Mouse (Mus musculus) MEL (cell line): ENCODE measurements around the gene Fam49a. TPM values are rescaled to one million over a fixed set of nuclear protein-coding genes. Genes with fewer than 3 reads are reported as not detected.

Experiments used
- DNase-seq: peaks from one replicate; pipeline ENCODE4 v3.0.0; 2011; ENCODE audit warnings: low read depth, low spot score
- H3K27ac ChIP-seq: 2 replicates; pipeline ENCODE4 v1.5.1; 2012; ENCODE audit warnings: low read depth, mild to moderate bottlenecking, control low read depth, low read length, moderate library complexity; ENCODE audit not compliant: control insufficient read depth
- H3K27me3 ChIP-seq, 2 experiments: fragments of 150-350 bp in 1 of 2; sonication (generic) in 1 of 2; 2 replicates each; pipeline ENCODE4 v1.6.1; 2012; ENCODE audit warnings: low read length in 2 of 2, mild to moderate bottlenecking in 2 of 2, improper control_type of control experiment in 1 of 2, moderate library complexity in 1 of 2; ENCODE audit not compliant: insufficient read depth in 2 of 2, control insufficient read depth in 1 of 2
- H3K36me3 ChIP-seq, 2 experiments: 2 replicates each; pipeline ENCODE4 v1.6.1; 2012 to 2014; ENCODE audit warnings: low read length in 2 of 2, improper control_type of control experiment in 1 of 2, inconsistent platforms in 1 of 2, mild to moderate bottlenecking in 1 of 2; ENCODE audit not compliant: insufficient read depth in 2 of 2, control insufficient read depth in 1 of 2
- H3K4me1 ChIP-seq, 2 experiments: fragments of 150-350 bp in 1 of 2; sonication (generic) in 1 of 2; 2 replicates each; pipeline ENCODE4 v1.6.1; 2012; ENCODE audit warnings: low read length in 2 of 2, improper control_type of control experiment in 1 of 2, mild to moderate bottlenecking in 1 of 2; ENCODE audit not compliant: insufficient read depth in 2 of 2, control insufficient read depth in 1 of 2
- H3K4me3 ChIP-seq, 2 experiments: fragments of 150-350 bp in 1 of 2; sonication (generic) in 1 of 2; 2 replicates each; pipeline ENCODE4 v1.5.1; 2012; ENCODE audit warnings: low read depth in 2 of 2, low read length in 2 of 2, mild to moderate bottlenecking in 2 of 2, moderate library complexity in 2 of 2, control low read depth in 1 of 2, improper control_type of control experiment in 1 of 2; ENCODE audit not compliant: control insufficient read depth in 1 of 2, insufficient read depth in 1 of 2
- H3K79me2 ChIP-seq: 2 replicates; pipeline ENCODE4 v1.6.1; 2012; ENCODE audit warnings: mild to moderate bottlenecking, low read length, moderate library complexity; ENCODE audit not compliant: control insufficient read depth, poor library complexity, insufficient read depth
- H3K9ac ChIP-seq: 2 replicates; pipeline ENCODE4 v1.6.1; 2012; ENCODE audit warnings: low read depth, mild to moderate bottlenecking, control low read depth, low read length, moderate library complexity; ENCODE audit not compliant: control insufficient read depth, poor library complexity, severe bottlenecking
- H3K9me3 ChIP-seq: fragments of 150-350 bp; sonication (generic); replicated peaks from 2 replicates; pipeline ENCODE4 v1.6.1; 2012; ENCODE audit warnings: mild to moderate bottlenecking, low read length, improper control_type of control experiment, moderate library complexity; ENCODE audit not compliant: insufficient read depth
- CHD1 ChIP-seq: IDR thresholded peaks from 2 replicates; pipeline ENCODE4 v1.6.1; 2012; ENCODE audit warnings: low read depth, mild to moderate bottlenecking, inconsistent platforms, low read length, improper control_type of control experiment
- CHD2 ChIP-seq: IDR thresholded peaks from 2 replicates; pipeline ENCODE4 v1.6.1; 2011; ENCODE audit warnings: low read length, improper control_type of control experiment
- CTCF ChIP-seq, 3 experiments: IDR thresholded peaks in 2 of 3; conservative IDR thresholded peaks in 1 of 3; 2 replicates each; pipeline ENCODE4 v1.5.1; 2011 to 2012; ENCODE audit warnings: low read length in 3 of 3, low read depth in 2 of 3, mild to moderate bottlenecking in 2 of 3, improper control_type of control experiment in 1 of 3, inconsistent platforms in 1 of 3, mixed read lengths in 1 of 3, moderate library complexity in 1 of 3; ENCODE audit not compliant: control insufficient read depth in 1 of 3, insufficient read depth in 1 of 3, poor library complexity in 1 of 3, severe bottlenecking in 1 of 3
- E2F4 ChIP-seq: IDR thresholded peaks from 2 replicates; pipeline ENCODE4 v1.6.1; 2011; ENCODE audit warnings: low read depth, low read length, improper control_type of control experiment, borderline replicate concordance
- ELF1 ChIP-seq: IDR thresholded peaks from 2 replicates; pipeline ENCODE4 v1.6.1; 2014; ENCODE audit warnings: low read depth, mild to moderate bottlenecking, inconsistent platforms, low read length, improper control_type of control experiment, moderate library complexity
- GATA1 ChIP-seq: IDR thresholded peaks from 2 replicates; pipeline ENCODE4 v1.6.1; 2011; ENCODE audit warnings: low read depth, low read length, improper control_type of control experiment
- JUND ChIP-seq: IDR thresholded peaks from 2 replicates; pipeline ENCODE4 v1.6.1; 2011; ENCODE audit warnings: low read depth, mild to moderate bottlenecking, improper control_type of control experiment, low read length
- KAT2A ChIP-seq: conservative IDR thresholded peaks from 2 replicates; pipeline ENCODE4 v1.6.1; 2012; ENCODE audit warnings: low read depth, low read length, improper control_type of control experiment, inconsistent platforms
- MAX ChIP-seq: IDR thresholded peaks from 2 replicates; pipeline ENCODE4 v1.6.1; 2011; ENCODE audit warnings: low read length, improper control_type of control experiment
- MAZ ChIP-seq: IDR thresholded peaks from 2 replicates; pipeline ENCODE4 v1.6.1; 2012; ENCODE audit warnings: low read depth, mild to moderate bottlenecking, inconsistent platforms, low read length, improper control_type of control experiment
- MEF2A ChIP-seq: IDR thresholded peaks from 2 replicates; pipeline ENCODE4 v1.6.1; 2014; ENCODE audit warnings: low read depth, mild to moderate bottlenecking, inconsistent platforms, low read length, improper control_type of control experiment; ENCODE audit not compliant: poor library complexity, insufficient replicate concordance, severe bottlenecking; ENCODE audit errors: extremely low read depth
- NRF1 ChIP-seq: IDR thresholded peaks from 2 replicates; pipeline ENCODE4 v1.6.1; 2014; ENCODE audit warnings: low read depth, mild to moderate bottlenecking, inconsistent platforms, low read length, improper control_type of control experiment, moderate library complexity; ENCODE audit not compliant: poor library complexity, insufficient read depth, severe bottlenecking
- POLR2A ChIP-seq, 2 experiments: IDR thresholded peaks; 2 replicates each; pipeline ENCODE4 v1.6.1; 2011 to 2012; ENCODE audit warnings: low read length in 2 of 2, mild to moderate bottlenecking in 2 of 2, control low read depth in 1 of 2, improper control_type of control experiment in 1 of 2, low read depth in 1 of 2, moderate library complexity in 1 of 2; ENCODE audit not compliant: control insufficient read depth in 1 of 2, insufficient read depth in 1 of 2, poor library complexity in 1 of 2
- POLR2AphosphoS2 ChIP-seq: IDR thresholded peaks from 2 replicates; pipeline ENCODE4 v1.6.1; 2011; ENCODE audit warnings: low read length, improper control_type of control experiment
- POLR2AphosphoS5 ChIP-seq: IDR thresholded peaks from 2 replicates; pipeline ENCODE4 v1.6.1; 2012; ENCODE audit warnings: low read depth, borderline replicate concordance, mild to moderate bottlenecking, inconsistent platforms, low read length, moderate library complexity, mixed read lengths
- RAD21 ChIP-seq: IDR thresholded peaks from 2 replicates; pipeline ENCODE4 v1.6.1; 2011; ENCODE audit warnings: mild to moderate bottlenecking, low read depth, low read length, improper control_type of control experiment
- TAL1 ChIP-seq: IDR thresholded peaks from 2 replicates; pipeline ENCODE4 v1.6.1; 2012; ENCODE audit warnings: mild to moderate bottlenecking, inconsistent platforms, low read length, moderate library complexity, mixed read lengths
- TBP ChIP-seq: IDR thresholded peaks from 2 replicates; pipeline ENCODE4 v1.8.0; 2011; ENCODE audit warnings: low read depth, low read length, improper control_type of control experiment
- TCF12 ChIP-seq: IDR thresholded peaks from 2 replicates; pipeline ENCODE4 v1.6.1; 2014; ENCODE audit warnings: low read depth, mild to moderate bottlenecking, inconsistent platforms, low read length, improper control_type of control experiment, moderate library complexity
- USF1 ChIP-seq: IDR thresholded peaks from 2 replicates; pipeline ENCODE4 v1.6.1; 2014; ENCODE audit warnings: low read depth, mild to moderate bottlenecking, inconsistent platforms, low read length, improper control_type of control experiment, moderate library complexity
- USF2 ChIP-seq, 2 experiments: IDR thresholded peaks; 2 replicates each; pipeline ENCODE4 v1.6.1; 2011 to 2012; ENCODE audit warnings: improper control_type of control experiment in 2 of 2, low read length in 2 of 2, borderline replicate concordance in 1 of 2, inconsistent platforms in 1 of 2, low read depth in 1 of 2, mild to moderate bottlenecking in 1 of 2; ENCODE audit not compliant: insufficient read depth in 1 of 2
- ZKSCAN1 ChIP-seq: IDR thresholded peaks from 2 replicates; pipeline ENCODE4 v1.6.1; 2012; ENCODE audit warnings: low read depth, mild to moderate bottlenecking, inconsistent platforms, low read length, improper control_type of control experiment, moderate library complexity
- polyA plus RNA-seq, 2 experiments: library from polyadenylated mRNA; stranded (reverse) in 1 of 2; unstranded in 1 of 2; fragments of >175 nt in 1 of 2; fragments of >200 nt in 1 of 2; gene quantifications; 2 replicates each; pipeline versions ENCODE4 v1.2.1 to v1.2.4; 2012; ENCODE audit warnings: low replicate concordance in 2 of 2, low read depth in 1 of 2; ENCODE audit not compliant: insufficient read length in 2 of 2, insufficient read depth in 1 of 2, missing spikeins in 1 of 2
- total RNA-seq: library from RNA; depleted of rRNA; stranded (reverse); fragments of 300-350 nt; gene quantifications from 2 replicates; pipeline ENCODE4 v1.2.3, GENCODE M21; 2012

The Fam49a gene
- total and polyA plus RNA-seq, 3 experiments: 0.42 to 1.3 TPM; not detected in 1

GRCm38 (mm10) chr12:12287131-12287786 lies 25.3 kb downstream of the Fam49a start (continued):
- TF ChIP-seq MEF2A (no peak), POLR2AphosphoS2 (no peak), TBP (no peak), ZKSCAN1 (no peak), E2F4 (no peak), MAZ (no peak), NRF1 (no peak), ELF1 (peak; percentile 26; the same call in 1 of the 2 replicates), USF2 (IDR thresholded peaks at IDR 0.05; ENCODE audit: borderline replicate concordance in 1 of 2, insufficient read depth in 1 of 2, low read depth in 1 of 2, low read length in 2 of 2) (no peak), GATA1 (peak; percentile 47), TCF12 (no peak), CHD1 (no peak), RAD21 (no peak), MAX (0 out of 2 replicates have a peak, but pooled peaks have one; percentile 20), CHD2 (no peak), POLR2A (IDR thresholded peaks at IDR 0.05; ENCODE audit: control insufficient read depth in 1 of 2, insufficient read depth in 1 of 2, low read depth in 1 of 2, low read length in 2 of 2, poor library complexity in 1 of 2) (no peak), JUND (no peak), TAL1 (no peak), USF1 (no peak), POLR2AphosphoS5 (no peak), CTCF (IDR thresholded peaks at IDR 0.05 in 2 of 3, conservative IDR thresholded peaks at IDR 0.05 in 1 of 3; ENCODE audit: control insufficient read depth in 1 of 3, insufficient read depth in 1 of 3, low read depth in 2 of 3, low read length in 3 of 3, poor library complexity in 1 of 3, severe bottlenecking in 1 of 3) (no peak), KAT2A (no peak)

GRCm38 (mm10) chr12:12287787-12288132 lies 25.8 kb downstream of the Fam49a start:
- Histone ChIP-seq H3K79me2 (no peaks in the 10 kb centered on the region), H3K36me3 (no peaks in the 10 kb centered on the region), H3K27me3 (no peaks in the 10 kb centered on the region), H3K4me1 (no peaks in the 10 kb centered on the region; a peak in 1 of 4 replicates), H3K9ac (peak overlapping the region; percentile 39), H3K27ac (peak overlapping the region; percentile 28), H3K4me3 (peak overlapping the region; percentile 58 to 88), H3K9me3 (no peaks in the 10 kb centered on the region)
- DNase-seq: peak; percentile 56
- TF ChIP-seq TAL1 (no peak), TBP (0 out of 2 replicates have a peak, but pooled peaks have one; percentile 19)
